Mouse (Mus musculus) lung, adult 2 months (tissue): ENCODE measurements around the gene Ldlrad3.

Experiments
- CTCF ChIP-seq: fragments of 200-500 bp; IDR thresholded peaks from 2 replicates; pipeline ENCODE4 v1.5.1; 2011; ENCODE audit warnings: mild to moderate bottlenecking, low read length, control low read depth; ENCODE audit not compliant: insufficient read depth
- POLR2A ChIP-seq: fragments of 200-500 bp; IDR thresholded peaks from 2 replicates; pipeline ENCODE4 v1.6.1; 2011; ENCODE audit warnings: low read depth, mild to moderate bottlenecking, control low read depth, low read length, borderline replicate concordance; ENCODE audit errors: extremely low read depth

- TF ChIP-seq POLR2A, result no peak
- TF ChIP-seq CTCF, result no peak
Measured at GRCm38 (mm10) chr2:101925183-101925582, 261.0 kb downstream of the Ldlrad3 start.
